Mouse (Mus musculus) kidney, adult 2 months (tissue): ENCODE data around the gene Adk. TPM values are rescaled to one million over a fixed set of nuclear protein-coding genes. Genes with fewer than 3 reads are reported as not detected.
A peak's percentile ranks its signal among the peaks of the same experiment; 100 is the strongest.

ENCODE experiments used
- DNase-seq: peaks from one replicate; pipeline ENCODE4 v3.0.0; 2021
- H3K27ac ChIP-seq: fragments of 200-500 bp; 2 replicates; pipeline ENCODE4 v1.5.1; 2012; ENCODE audit warnings: low read depth, low read length, control low read depth, inconsistent platforms; ENCODE audit not compliant: insufficient read depth
- H3K27me3 ChIP-seq: fragments of 200-500 bp; replicated peaks from 2 replicates; pipeline ENCODE4 v1.6.1; 2012; ENCODE audit warnings: mild to moderate bottlenecking, moderate library complexity, low read length, inconsistent platforms; ENCODE audit not compliant: control insufficient read depth, insufficient read depth
- H3K36me3 ChIP-seq: fragments of 200-500 bp; 2 replicates; pipeline ENCODE4 v1.6.1; 2012; ENCODE audit warnings: mild to moderate bottlenecking, moderate library complexity, low read length, inconsistent platforms; ENCODE audit not compliant: control insufficient read depth, insufficient read depth
- H3K4me1 ChIP-seq: fragments of 200-500 bp; 2 replicates; pipeline ENCODE4 v1.6.1; 2011; ENCODE audit warnings: low read length; ENCODE audit not compliant: control insufficient read depth, insufficient read depth
- H3K4me3 ChIP-seq: fragments of 200-500 bp; 2 replicates; pipeline ENCODE4 v1.5.1; 2011; ENCODE audit warnings: mild to moderate bottlenecking, low read depth, low read length, control low read depth; ENCODE audit not compliant: insufficient read depth
- CTCF ChIP-seq: fragments of 200-500 bp; conservative IDR thresholded peaks from 2 replicates; pipeline ENCODE4 v1.5.1; 2011; ENCODE audit warnings: low read depth, mild to moderate bottlenecking, control low read depth, low read length, moderate library complexity, mixed read lengths; ENCODE audit not compliant: insufficient read depth, insufficient read length
- POLR2A ChIP-seq: fragments of 200-500 bp; IDR thresholded peaks from one replicate; pipeline ENCODE4 v1.6.1; 2011; ENCODE audit warnings: low read depth, low read length, control low read depth
- WGBS: fragments of 180-500 bp; shearing (Covaris S2); methylation state at CpG from one replicate; pipeline ENCODE4 v1.1.7; 2018; 5-methylcytosine and 5-hydroxymethylcytosine counted together
- polyA plus RNA-seq: library from polyadenylated mRNA; depleted of rRNA; stranded (reverse); fragments of >200 nt; gene quantifications from 2 replicates; pipeline ENCODE4 v1.2.3, GENCODE M21; 2012

The Adk gene
- polyA plus RNA-seq, 1 experiment: 121 TPM

DNA sequence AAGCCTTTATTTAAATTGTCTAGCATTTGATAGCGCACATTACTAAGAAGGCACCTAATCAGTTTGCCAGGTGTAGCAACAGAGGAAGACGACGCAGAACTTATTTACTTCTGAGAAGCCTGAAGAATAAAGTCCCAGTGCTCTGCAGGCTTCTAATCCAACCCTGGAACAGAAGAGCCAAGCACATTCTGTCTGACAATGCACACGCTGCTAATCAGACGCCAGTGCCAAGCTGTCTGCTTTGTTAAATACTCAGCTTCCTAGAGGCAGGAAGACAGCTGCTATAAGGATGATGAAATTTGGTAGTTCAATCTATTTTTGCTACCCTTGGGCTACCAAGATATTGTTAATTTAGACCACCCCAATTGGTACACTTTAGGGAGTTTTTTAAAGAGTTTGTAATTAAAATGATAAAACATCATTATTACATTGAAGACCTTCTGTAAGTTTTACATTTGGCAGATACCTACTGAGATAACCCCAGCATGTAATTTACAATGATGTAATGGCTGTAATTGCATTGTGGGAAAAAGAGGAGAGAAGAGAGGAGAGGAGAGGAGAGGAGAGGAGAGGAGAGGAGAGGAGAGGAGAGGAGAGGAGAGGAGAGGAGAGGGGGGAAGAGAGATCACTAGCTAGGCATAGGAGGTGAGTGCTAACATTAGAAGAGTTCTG lies 201.1 kb downstream of the Adk start:
- Histone ChIP-seq H3K27me3 (no peaks in the 10 kb centered on the region), H3K27ac (no peak overlapping the region), H3K36me3 (no peaks in the 10 kb centered on the region), H3K4me3 (no peak overlapping the region), H3K4me1 (no peaks in the 10 kb centered on the region)
- 81% methylated on average over 5 of the region's 5 CpGs for WGBS
- TF ChIP-seq POLR2A (no peak), CTCF (no peak)
- no peak for DNase-seq

DNA sequence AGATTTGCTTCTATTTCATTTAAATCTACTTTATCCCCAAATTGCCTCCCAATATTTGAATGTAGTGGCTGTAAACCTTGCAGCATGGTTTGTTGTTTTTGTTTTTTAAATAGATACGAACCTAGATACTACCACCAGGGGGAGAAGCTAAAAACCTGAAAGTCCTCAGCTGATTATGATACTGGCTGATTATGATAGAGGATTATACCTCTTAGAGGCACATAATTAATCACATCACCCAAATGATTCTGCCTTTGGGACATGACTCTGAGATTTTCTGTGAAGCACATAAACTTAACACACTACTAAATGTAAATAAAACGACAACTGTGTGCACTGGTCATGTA lies 201.6 kb downstream of the Adk start:
- no peaks in the 10 kb centered on the region for H3K4me1 ChIP-seq
- 81% methylated on average over 2 of the region's 2 CpGs for WGBS
- no peaks in the 10 kb centered on the region for H3K36me3 ChIP-seq
- no peaks in the 10 kb centered on the region for H3K27me3 ChIP-seq
- no peak overlapping the region for H3K27ac ChIP-seq
- H3K4me3 ChIP-seq: no peak overlapping the region
- TF ChIP-seq CTCF: no peak
- TF ChIP-seq POLR2A: no peak
- no peak for DNase-seq

- H3K4me1 ChIP-seq: no peaks in the 10 kb centered on the region
- 86% methylated on average over 8 of the region's 8 CpGs for WGBS
- no peak for TF ChIP-seq POLR2A
- no peak for TF ChIP-seq CTCF
- no peak overlapping the region for H3K4me3 ChIP-seq
- no peaks in the 10 kb centered on the region for H3K27me3 ChIP-seq
- H3K36me3 ChIP-seq: no peaks in the 10 kb centered on the region
- no peak overlapping the region for H3K27ac ChIP-seq
- DNase-seq: no peak
These were observed 215.9 kb downstream of the Adk start for GRCm38 (mm10) chr14:21268229-21268628.

- H3K4me1 ChIP-seq: no peaks in the 10 kb centered on the region
- WGBS: 94% methylated on average over 4 of the region's 4 CpGs
- H3K27me3 ChIP-seq: no peaks in the 10 kb centered on the region
- H3K4me3 ChIP-seq: no peak overlapping the region
- no peak for DNase-seq
- H3K27ac ChIP-seq: no peak overlapping the region
- no peaks in the 10 kb centered on the region for H3K36me3 ChIP-seq
- no peak for TF ChIP-seq CTCF
- no peak for TF ChIP-seq POLR2A
These were observed 219.1 kb downstream of the Adk start for GRCm38 (mm10) chr14:21271472-21271871.

GRCm38 (mm10) chr14:21275786-21276185 lies 223.4 kb downstream of the Adk start:
- DNase-seq: no peak
- 89% methylated on average over 1 of the region's 1 CpGs for WGBS
- Histone ChIP-seq H3K27me3 (no peaks in the 10 kb centered on the region), H3K4me3 (no peak overlapping the region), H3K4me1 (peaks cover 4% of the 10 kb centered on the region), H3K36me3 (no peaks in the 10 kb centered on the region), H3K27ac (no peak overlapping the region)
- TF ChIP-seq CTCF (no peak), POLR2A (no peak)

DNA sequence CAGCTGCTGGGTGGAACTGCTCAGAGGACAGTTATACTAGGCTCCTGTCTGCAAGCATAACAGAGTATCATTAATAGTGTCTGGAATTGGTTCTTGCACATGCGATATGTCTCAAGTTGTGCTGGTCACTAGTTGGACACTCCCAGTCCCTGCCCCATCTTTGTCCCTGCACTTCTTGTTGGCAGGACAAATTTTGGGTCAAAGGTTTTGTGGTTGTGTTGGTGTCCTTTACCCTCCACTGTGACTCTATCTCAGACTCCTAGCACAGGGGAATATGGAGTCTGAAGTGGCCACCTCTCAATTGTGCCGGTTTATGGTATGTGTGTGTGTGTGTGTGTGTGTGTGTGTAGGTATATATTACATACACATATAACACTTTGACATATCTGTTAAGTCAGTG lies 225.9 kb downstream of the Adk start:
- no peaks in the 10 kb centered on the region for H3K36me3 ChIP-seq
- DNase-seq: peak; percentile 20
- H3K27me3 ChIP-seq: no peaks in the 10 kb centered on the region
- no peak overlapping the region for H3K4me3 ChIP-seq
- WGBS: 88% methylated on average over 2 of the region's 2 CpGs
- H3K4me1 ChIP-seq: peaks cover 4% of the 10 kb centered on the region
- H3K27ac ChIP-seq: no peak overlapping the region
- no peak for TF ChIP-seq CTCF
- TF ChIP-seq POLR2A: no peak

- Histone ChIP-seq H3K36me3 (no peaks in the 10 kb centered on the region), H3K4me3 (no peak overlapping the region), H3K4me1 (peaks cover 4% of the 10 kb centered on the region), H3K27me3 (no peaks in the 10 kb centered on the region), H3K27ac (no peak overlapping the region)
- peak; percentile 20 for DNase-seq
- WGBS: 53% methylated on average over 6 of the region's 6 CpGs
- TF ChIP-seq CTCF: no peak
- no peak for TF ChIP-seq POLR2A
These were observed 226.6 kb downstream of the Adk start for GRCm38 (mm10) chr14:21278907-21279535.
